Mouse (Mus musculus): Measurements from ENCODE around the gene Ncf2.

- TF ChIP-seq CTCF (IDR thresholded peaks at IDR 0.05; ENCODE audit: control insufficient read depth, insufficient read depth, low read length) (no peak), POLR2A (IDR thresholded peaks at IDR 0.05; ENCODE audit: borderline replicate concordance, control insufficient read depth, low read depth, low read length) (no peak)
Measured at GRCm38 (mm10) chr1:152810533-152811439, 10.8 kb downstream of the Ncf2 start.

Data from bone marrow, adult 2 months (tissue).